Mouse (Mus musculus) CD4-positive, CD25-positive, alpha-beta regulatory T cell, adult 2 months (primary cell): ENCODE data around the gene Gm13691.
"Not testable (repeated sequence)": the region's sequence is repeated elsewhere in the genome, so short reads cannot be mapped to it uniquely, and the experiment has no call there.

ENCODE experiments used
- DNase-seq: peaks from one replicate; pipeline ENCODE4 v3.0.0-alpha.2; 2012; ENCODE audit warnings: low read depth, low spot score

The Gm13691 gene

DNA sequence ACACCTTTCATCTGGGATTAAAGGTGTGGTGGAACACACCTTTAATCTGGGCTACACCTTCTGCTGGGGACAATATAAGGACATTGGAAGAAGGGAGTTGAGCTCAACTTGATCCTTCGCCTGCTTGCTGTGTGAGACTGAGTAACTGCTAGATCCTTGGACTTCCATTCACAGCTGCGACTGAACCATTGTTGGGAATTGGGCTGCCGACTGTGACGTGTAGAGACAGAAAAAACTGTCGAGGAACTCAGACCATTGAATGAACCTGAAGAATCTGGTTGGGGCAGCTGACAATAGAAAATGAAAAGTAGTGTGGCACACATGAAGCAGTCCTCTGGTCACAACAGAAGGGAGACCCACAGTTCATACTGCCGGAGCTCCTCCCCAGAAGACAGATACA lies at the start of gene Gm13691:
Gene Gm13691, plus strand, starts transcription at position 301 of the 400 bp plus-strand sequence.
- not testable (repeated sequence) for DNase-seq

- peak; percentile 45 for DNase-seq
Measured at GRCm38 (mm10) chr2:83940931-83941361, 49.4 kb upstream of the Gm13691 start, which contains the start of gene Zswim2. Gene Zswim2 (minus strand): TSS chr2:83941228.

- DNase-seq = no peak
Measured at GRCm38 (mm10) chr2:83941378-83941777, 49.0 kb upstream of the Gm13691 start.

- DNase-seq = no peak
Measured at GRCm38 (mm10) chr2:83941792-83942191, 48.6 kb upstream of the Gm13691 start.

GRCm38 (mm10) chr2:83955393-83955792 lies 35.0 kb upstream of the Gm13691 start, which contains the start of gene Gm13698:
Gene Gm13698 (plus strand): TSS chr2:83955693.
- DNase-seq = not testable (repeated sequence)

DNA sequence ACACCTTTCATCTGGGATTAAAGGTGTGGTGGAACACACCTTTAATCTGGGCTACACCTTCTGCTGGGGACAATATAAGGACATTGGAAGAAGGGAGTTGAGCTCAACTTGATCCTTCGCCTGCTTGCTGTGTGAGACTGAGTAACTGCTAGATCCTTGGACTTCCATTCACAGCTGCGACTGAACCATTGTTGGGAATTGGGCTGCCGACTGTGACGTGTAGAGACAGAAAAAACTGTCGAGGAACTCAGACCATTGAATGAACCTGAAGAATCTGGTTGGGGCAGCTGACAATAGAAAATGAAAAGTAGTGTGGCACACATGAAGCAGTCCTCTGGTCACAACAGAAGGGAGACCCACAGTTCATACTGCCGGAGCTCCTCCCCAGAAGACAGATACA lies 29.1 kb upstream of the Gm13691 start, which contains the start of gene Gm13693:
Gene Gm13693, plus strand, starts transcription at position 301 of the 400 bp plus-strand sequence.
- not testable (repeated sequence) for DNase-seq

GRCm38 (mm10) chr2:83967013-83967412 lies 23.3 kb upstream of the Gm13691 start, which contains the start of gene Gm13695:
Gene Gm13695 (plus strand): TSS chr2:83967313.
- DNase-seq = not testable (repeated sequence)

DNA sequence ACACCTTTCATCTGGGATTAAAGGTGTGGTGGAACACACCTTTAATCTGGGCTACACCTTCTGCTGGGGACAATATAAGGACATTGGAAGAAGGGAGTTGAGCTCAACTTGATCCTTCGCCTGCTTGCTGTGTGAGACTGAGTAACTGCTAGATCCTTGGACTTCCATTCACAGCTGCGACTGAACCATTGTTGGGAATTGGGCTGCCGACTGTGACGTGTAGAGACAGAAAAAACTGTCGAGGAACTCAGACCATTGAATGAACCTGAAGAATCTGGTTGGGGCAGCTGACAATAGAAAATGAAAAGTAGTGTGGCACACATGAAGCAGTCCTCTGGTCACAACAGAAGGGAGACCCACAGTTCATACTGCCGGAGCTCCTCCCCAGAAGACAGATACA lies 17.5 kb upstream of the Gm13691 start, which contains the start of gene Gm13696:
Gene Gm13696, plus strand, starts transcription at position 301 of the 400 bp plus-strand sequence.
- DNase-seq = not testable (repeated sequence)

- not testable (repeated sequence) for DNase-seq
Measured at GRCm38 (mm10) chr2:83978633-83979032, 11.7 kb upstream of the Gm13691 start, which contains the start of gene Gm13694. Gene Gm13694 (plus strand): TSS chr2:83978933.

GRCm38 (mm10) chr2:83984443-83984842 lies 5.9 kb upstream of the Gm13691 start, which contains the start of gene Gm13697:
Gene Gm13697 (plus strand): TSS chr2:83984743.
- not testable (repeated sequence) for DNase-seq

GRCm38 (mm10) chr2:83993639-83994255 lies 3.4 kb downstream of the Gm13691 start:
- peak; percentile 72 for DNase-seq

DNA sequence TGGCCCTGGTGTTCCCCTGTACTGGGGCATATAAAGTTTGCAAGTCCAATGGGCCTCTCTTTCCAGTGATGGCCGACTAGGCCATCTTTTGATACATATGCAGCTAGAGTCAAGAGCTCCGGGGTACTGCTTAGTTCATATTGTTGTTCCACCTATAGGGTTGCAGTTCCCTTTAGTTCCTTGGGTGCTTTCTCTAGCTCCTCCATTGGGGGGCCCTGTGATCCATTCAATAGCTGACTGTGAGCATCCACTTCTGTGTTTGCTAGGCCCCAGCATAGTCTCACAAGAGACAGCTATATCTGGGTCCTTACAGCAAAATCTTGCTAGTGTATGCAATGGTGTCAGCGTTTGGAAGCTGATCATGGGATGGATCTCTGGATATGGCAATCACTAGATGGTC lies 4.2 kb downstream of the Gm13691 start:
- DNase-seq = not testable (repeated sequence)

- no peak for DNase-seq
Measured at GRCm38 (mm10) chr2:84008913-84009312, 18.6 kb downstream of the Gm13691 start.

GRCm38 (mm10) chr2:84009818-84010217 lies 19.5 kb downstream of the Gm13691 start:
- DNase-seq = no peak

- DNase-seq = no peak
Measured at GRCm38 (mm10) chr2:84014572-84014971, 24.2 kb downstream of the Gm13691 start.

GRCm38 (mm10) chr2:84016291-84016690 lies 25.9 kb downstream of the Gm13691 start:
- DNase-seq = peak; percentile 24

DNA sequence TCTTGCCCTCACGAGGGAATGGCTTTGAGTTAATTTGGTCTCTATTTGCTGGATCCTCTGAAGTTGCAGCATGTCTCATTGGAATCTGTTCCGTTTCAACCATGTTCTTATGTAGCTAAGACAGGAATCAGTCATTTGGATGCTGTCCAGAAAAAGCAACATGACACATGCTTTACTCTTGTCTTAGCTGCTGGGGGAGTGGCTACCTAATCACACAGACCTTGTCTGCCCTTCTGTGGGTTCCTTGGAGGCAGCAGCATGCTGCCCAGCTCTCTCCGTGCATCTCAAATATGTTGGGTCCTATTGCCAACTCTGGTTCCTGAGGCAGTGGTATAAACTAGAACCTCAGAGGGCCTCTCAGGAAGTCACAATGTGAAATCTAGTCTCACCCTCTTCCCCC lies 28.0 kb downstream of the Gm13691 start:
- DNase-seq = no peak

GRCm38 (mm10) chr2:84019519-84020305 lies 29.4 kb downstream of the Gm13691 start:
- DNase-seq = peak; percentile 53

- no peak for DNase-seq
Measured at GRCm38 (mm10) chr2:84021930-84022329, 31.6 kb downstream of the Gm13691 start.

DNA sequence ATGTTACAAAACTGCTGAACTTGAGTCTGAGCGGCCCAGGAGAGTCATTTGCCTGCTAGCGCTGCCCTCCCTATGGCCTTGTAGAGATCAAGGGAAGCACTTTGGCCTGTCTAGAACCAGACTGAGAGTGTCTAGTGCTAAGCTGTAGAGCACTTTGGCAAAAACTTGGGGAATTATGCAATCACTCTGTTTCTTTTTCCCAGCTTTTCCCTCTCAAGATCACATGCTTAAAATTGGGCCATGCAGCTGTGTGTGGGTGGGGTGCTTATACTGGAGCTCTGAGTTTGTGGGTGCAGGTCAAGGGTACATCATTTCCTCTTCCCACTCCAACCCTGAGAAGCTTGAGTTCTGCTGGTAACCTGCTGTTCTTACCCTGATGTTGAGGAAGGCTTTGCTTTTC lies 32.6 kb downstream of the Gm13691 start:
- DNase-seq = no peak

DNA sequence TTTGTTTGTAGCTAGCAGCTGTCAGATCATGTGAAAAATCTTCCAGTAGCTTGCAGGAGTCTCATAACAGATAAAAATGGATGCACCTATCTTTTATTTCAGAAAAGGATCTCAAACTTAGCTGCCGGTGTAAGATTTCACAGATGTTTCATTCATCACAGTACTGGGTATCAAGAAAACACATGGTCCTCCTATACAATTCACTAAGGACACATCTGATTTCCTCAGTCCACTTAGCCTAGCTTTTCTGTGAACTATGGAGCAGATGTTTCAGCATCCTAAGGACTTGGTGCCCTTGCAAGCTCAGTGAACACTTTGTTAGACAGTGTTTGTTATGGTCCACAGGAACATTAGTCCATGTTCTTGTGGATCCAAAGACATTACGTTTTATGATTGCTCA lies 33.0 kb downstream of the Gm13691 start:
- DNase-seq = no peak

- no peak for DNase-seq
Measured at GRCm38 (mm10) chr2:84025217-84025616, 34.9 kb downstream of the Gm13691 start.
